Mouse (Mus musculus): ENCODE results near the gene Fis1.
A peak's percentile ranks its signal among the peaks of the same experiment; 100 is the strongest.

The Fis1 gene

DNA sequence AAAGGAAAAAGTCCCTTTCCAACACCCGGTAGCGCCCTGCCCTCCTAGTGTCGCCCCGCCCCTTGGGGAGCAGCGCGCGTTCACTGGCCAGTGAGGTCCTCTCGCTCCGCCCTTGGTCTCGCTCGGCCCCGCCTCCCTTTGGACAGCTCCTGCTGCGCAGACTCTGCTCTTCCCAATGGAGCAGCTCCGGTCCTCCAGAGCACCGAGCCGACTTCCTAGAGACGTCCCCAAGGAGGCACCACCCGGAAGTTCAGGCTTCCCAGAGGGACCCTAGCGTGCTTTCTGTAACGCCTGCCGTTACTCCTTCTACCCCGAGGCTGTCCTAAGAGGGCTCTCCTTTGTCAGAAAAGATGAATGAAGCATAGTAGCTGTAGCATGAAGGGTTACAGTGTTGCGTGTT lies at the start of gene Fis1:
Gene Fis1 (plus strand): TSS at position 261 of the 400 bp plus-strand sequence.
- DNase-seq (ENCODE audit: low read depth, low spot score), result peak; percentile 74
- no peaks in the 10 kb centered on the region for H3K36me3 ChIP-seq (ENCODE audit: control insufficient read depth, insufficient read depth, low read length, poor library complexity, severe bottlenecking)
- no peaks in the 10 kb centered on the region for H3K27me3 ChIP-seq (ENCODE audit: control insufficient read depth, insufficient read depth, low read length, poor library complexity, severe bottlenecking)

DNA sequence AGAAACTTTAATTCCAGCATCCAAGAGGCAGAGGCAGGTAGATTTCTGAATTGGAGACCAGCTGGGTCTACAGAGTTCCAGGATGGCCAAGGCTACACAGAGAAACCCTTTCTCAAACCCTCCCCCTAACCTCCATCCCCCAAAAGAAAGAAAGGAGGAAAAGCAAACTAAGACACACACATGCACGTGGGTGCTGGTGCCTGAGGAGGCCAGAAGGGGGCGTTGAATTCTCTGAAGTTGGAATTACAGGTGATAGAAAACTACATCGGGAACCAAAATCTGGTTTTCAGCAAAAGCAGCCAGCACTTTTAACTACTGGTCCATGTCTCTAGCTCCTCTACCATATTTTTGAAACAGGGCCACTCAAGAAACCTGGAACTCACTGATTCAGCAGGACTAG lies 48.5 kb upstream of the Fis1 start:
- H3K27me3 ChIP-seq (ENCODE audit: control insufficient read depth, insufficient read depth, low read length, poor library complexity, severe bottlenecking), result no peaks in the 10 kb centered on the region
- H3K36me3 ChIP-seq (ENCODE audit: control insufficient read depth, insufficient read depth, low read length, poor library complexity, severe bottlenecking), result no peaks in the 10 kb centered on the region
- DNase-seq (ENCODE audit: low read depth, low spot score), result no peak

DNA sequence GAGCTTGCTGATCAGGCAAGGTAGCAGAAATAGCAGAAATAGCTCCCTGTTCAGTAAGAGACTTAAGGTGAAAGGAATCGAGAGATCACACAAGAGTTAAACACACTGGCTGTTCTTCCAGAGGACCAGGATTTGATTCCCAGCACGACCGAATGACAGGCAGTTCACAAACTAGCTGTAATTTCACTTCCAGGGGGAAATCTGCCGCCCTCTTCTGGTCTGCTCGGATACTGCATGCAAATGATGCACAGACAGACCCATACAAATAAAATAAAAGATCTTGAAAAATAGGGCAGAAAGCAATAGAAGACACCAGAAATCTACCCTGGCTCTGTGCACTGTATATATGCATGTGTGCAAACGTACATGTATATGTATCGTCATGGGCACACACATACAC lies 47.4 kb upstream of the Fis1 start:
- Histone ChIP-seq H3K27me3 (ENCODE audit: control insufficient read depth, insufficient read depth, low read length, poor library complexity, severe bottlenecking) (no peaks in the 10 kb centered on the region), H3K36me3 (ENCODE audit: control insufficient read depth, insufficient read depth, low read length, poor library complexity, severe bottlenecking) (no peaks in the 10 kb centered on the region)
- peak; percentile 75 for DNase-seq (ENCODE audit: low read depth, low spot score)

DNA sequence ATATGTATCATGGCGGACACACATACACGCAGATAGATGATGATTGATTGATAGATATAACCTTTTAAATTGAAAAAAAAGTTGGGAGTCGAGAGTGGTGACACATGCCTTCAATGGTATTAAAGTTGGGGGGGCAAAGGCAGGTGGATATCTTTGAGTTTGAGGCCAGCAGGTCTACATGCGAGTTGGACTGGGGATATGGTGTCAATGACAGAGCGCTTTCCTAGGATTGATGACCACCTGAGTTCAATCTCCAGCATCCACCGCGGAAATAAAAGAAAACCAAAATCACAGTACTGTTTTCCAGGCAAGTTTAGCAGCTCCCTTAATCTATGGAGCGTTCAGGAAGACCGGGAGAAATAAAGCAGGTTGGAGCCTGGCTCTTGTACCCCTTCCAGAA lies 45.5 kb upstream of the Fis1 start:
- no peak for DNase-seq (ENCODE audit: low read depth, low spot score)
- H3K27me3 ChIP-seq (ENCODE audit: control insufficient read depth, insufficient read depth, low read length, poor library complexity, severe bottlenecking), result no peaks in the 10 kb centered on the region
- H3K36me3 ChIP-seq (ENCODE audit: control insufficient read depth, insufficient read depth, low read length, poor library complexity, severe bottlenecking), result no peaks in the 10 kb centered on the region

DNA sequence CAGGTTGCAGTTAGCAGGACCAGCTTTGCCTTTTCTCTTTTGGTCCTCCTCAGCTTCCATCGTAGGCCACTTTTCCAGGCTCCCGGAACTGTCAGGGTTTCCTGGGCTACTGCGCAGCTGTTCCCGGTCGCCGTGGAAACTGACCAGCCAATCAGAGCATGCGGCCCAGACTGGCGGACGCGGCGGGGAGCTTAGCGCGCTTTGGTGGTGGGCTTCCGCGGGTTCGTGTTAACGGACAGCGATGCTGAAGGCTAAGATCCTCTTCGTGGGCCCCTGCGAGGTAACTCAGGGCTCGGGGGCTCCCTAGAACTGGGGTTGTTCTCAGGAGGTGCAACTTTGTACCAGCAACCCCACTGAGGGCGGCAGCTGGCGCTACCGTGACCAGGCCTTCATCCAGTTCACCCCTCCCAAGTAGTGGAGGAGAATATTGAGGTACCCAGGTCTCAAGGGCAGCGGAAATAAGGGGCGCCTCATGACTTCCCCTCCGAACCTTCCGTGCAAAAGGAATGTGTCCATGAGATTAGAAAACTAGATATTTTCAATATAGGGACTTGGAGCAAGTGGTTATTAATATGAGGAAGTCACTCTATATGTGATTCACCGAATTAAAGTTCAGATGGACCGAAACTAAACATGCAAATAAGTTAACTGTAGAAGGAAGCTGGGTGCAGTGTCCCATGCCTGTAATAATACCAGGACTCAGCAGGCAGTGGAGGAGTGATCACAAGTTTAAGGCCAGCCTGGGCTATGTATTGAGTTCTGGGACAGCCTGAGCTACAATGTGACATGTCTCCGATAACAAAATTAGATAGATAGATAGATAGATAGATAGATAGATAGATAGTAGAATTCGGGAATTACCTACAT lies 44.9 kb upstream of the Fis1 start, which contains the start of gene Ift22:
Gene Ift22 (plus strand): TSS at position 160 of the 867 bp plus-strand sequence.
- DNase-seq (ENCODE audit: low read depth, low spot score), result peak; percentile 86

DNA sequence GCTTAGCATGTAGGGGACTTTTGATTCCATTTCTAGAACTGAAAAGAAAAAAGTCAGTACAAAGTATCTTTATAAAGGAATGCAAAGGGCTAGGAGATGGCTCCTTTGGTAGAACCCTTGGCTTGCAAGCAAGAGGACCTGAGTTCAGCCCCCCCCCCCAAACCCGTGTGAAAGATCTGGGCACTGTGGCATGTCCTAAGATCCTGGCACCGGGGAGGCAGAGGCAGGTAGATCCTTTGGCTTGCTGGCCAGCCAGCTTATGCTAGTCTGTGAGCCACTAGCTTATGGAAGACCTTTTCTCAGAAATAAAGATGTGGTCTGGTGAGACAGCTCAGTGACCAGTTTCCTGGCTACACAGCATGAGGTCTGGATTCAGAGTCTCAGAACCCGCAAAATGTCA lies 38.9 kb upstream of the Fis1 start:
- peaks cover 2% of the 10 kb centered on the region for H3K36me3 ChIP-seq (ENCODE audit: control insufficient read depth, insufficient read depth, low read length, poor library complexity, severe bottlenecking)
- no peaks in the 10 kb centered on the region for H3K27me3 ChIP-seq (ENCODE audit: control insufficient read depth, insufficient read depth, low read length, poor library complexity, severe bottlenecking)

More for the DNA sequence above, 44.9 kb upstream of the Fis1 start, which contains the start of gene Ift22:
- H3K27me3 ChIP-seq (ENCODE audit: control insufficient read depth, insufficient read depth, low read length, poor library complexity, severe bottlenecking), result no peaks in the 10 kb centered on the region
- H3K36me3 ChIP-seq (ENCODE audit: control insufficient read depth, insufficient read depth, low read length, poor library complexity, severe bottlenecking), result peaks cover 2% of the 10 kb centered on the region

DNA sequence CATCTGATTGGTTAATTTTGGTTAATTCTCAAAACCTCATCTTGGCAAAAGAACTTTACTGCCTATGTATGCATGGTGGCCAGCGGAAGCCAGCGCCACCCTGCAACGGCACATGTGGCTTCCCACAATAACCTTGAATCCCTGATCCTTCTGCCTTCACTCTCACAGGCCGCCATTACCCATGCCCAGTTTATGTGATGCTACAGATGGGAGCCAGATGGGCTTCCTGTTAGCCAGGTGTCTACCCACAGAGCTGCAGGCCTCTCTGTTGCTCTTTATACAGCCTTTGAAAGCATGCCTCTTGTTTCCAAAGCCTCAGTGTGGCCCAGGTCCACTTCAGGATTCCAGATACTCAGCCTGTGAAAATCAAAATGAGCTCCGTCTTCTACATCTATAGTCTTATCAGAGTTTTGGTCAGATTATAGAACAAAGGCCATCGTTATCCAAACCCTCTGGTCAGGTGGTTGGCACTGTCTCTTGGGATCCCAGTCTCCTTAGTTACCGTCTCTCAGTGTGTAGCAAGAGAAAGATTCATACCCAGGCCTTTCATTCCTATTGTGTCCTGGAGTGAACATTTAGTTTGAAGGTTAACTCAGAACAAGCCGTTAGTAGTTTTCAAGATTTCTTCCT lies 35.3 kb upstream of the Fis1 start:
- no peak for DNase-seq (ENCODE audit: low read depth, low spot score)
- Histone ChIP-seq H3K36me3 (ENCODE audit: control insufficient read depth, insufficient read depth, low read length, poor library complexity, severe bottlenecking) (peaks cover 2% of the 10 kb centered on the region), H3K27me3 (ENCODE audit: control insufficient read depth, insufficient read depth, low read length, poor library complexity, severe bottlenecking) (no peaks in the 10 kb centered on the region)

More for the DNA sequence above, 38.9 kb upstream of the Fis1 start:
- no peak for DNase-seq (ENCODE audit: low read depth, low spot score)

DNA sequence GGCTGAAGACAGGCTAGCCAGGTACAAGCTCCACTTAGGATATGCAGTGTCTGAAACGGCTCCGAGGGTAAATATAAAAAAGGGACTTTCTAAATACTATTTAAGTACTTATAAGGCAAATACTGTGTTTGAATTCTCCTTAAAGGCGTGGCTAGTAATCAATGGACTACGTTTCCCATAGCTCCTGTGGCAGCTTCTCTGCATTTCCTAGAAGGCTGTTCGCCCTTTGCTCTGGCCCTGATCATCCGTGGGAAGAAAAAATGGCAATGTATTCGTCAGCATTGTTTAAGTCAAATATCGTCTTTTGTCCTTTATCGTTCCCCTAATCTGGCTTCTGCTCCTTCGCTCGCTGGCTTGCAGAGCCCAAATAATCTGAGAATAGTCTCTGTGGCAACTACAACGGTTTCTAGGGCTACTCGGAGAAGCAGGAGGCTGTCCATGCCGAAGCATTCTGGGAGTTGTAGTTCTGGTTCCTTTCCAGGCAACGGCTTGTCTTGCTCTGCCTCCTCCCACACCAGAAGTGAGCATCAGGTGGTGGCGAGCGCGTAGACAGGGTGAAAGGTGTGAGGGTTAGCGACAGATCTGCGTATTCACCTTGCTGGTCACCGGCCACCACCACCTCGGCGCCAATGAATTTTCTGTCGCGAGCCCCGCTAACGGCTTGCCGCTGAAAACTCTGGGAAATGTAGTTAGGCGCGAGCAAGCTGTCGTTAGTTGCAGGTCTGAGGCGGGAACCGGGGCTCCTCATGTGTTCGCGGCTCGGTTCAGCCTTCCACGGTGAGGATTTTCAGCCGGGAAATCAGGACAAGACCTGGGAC lies 34.2 kb upstream of the Fis1 start:
- DNase-seq (ENCODE audit: low read depth, low spot score), result peak; percentile 88
- Histone ChIP-seq H3K36me3 (ENCODE audit: control insufficient read depth, insufficient read depth, low read length, poor library complexity, severe bottlenecking) (no peaks in the 10 kb centered on the region), H3K27me3 (ENCODE audit: control insufficient read depth, insufficient read depth, low read length, poor library complexity, severe bottlenecking) (no peaks in the 10 kb centered on the region)

DNA sequence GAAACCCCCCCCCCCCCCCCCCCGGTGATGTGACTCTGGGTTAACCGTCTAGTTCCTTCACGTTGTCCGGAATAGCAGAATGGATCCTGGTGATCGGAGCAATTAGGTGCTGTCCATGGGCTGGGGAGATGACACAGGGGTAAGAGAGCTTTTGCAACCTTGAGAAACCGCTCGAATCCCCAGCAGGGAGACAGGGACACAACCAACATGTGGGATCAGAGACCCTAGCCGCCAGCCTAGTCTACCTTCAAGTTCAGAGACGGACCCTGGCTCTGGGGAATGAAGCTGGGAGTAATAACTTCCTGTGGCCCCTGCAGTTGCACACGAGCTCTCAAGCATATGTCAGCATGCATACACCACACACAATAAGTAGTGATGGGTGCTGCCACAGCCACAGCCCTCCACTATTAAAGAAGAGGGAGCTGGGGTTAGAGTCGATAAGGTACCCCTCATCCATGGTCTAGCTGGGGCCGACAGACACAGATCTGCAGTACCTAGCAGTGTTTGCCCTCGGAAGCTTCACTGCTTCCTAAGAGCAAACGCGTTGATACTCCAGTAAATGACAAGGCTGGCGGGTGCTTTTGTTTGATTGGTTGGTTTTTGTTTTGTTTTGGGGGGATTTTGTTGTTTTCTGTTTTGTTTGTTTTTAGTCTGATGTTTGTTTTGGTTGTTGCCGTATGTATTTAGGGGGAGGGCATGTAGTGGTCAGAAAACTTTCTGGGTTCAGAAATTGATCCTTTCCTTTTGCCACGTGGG lies 33.4 kb upstream of the Fis1 start:
- H3K27me3 ChIP-seq (ENCODE audit: control insufficient read depth, insufficient read depth, low read length, poor library complexity, severe bottlenecking), result no peaks in the 10 kb centered on the region
- no peaks in the 10 kb centered on the region for H3K36me3 ChIP-seq (ENCODE audit: control insufficient read depth, insufficient read depth, low read length, poor library complexity, severe bottlenecking)
- peak; percentile 9 for DNase-seq (ENCODE audit: low read depth, low spot score)

DNA sequence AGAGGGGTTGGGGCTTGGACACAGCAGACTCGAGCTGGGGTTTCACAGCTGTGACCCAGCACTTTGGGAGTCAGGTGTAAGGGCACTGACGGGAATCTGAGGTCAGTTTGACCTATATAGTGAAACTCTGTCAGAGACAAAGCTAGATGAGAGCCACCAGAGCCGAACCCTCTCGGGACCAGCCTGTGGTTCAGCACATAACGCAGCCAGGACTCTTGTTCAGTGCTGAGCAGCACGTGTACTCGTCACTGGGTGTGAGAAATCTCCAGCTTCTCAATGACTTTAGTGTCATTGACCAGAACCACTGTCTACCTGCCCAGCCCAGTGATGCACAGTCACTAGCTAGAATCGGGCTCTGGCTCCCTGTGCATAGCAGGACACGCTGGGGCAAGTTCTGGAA lies 30.2 kb upstream of the Fis1 start:
- no peaks in the 10 kb centered on the region for H3K36me3 ChIP-seq (ENCODE audit: control insufficient read depth, insufficient read depth, low read length, poor library complexity, severe bottlenecking)

DNA sequence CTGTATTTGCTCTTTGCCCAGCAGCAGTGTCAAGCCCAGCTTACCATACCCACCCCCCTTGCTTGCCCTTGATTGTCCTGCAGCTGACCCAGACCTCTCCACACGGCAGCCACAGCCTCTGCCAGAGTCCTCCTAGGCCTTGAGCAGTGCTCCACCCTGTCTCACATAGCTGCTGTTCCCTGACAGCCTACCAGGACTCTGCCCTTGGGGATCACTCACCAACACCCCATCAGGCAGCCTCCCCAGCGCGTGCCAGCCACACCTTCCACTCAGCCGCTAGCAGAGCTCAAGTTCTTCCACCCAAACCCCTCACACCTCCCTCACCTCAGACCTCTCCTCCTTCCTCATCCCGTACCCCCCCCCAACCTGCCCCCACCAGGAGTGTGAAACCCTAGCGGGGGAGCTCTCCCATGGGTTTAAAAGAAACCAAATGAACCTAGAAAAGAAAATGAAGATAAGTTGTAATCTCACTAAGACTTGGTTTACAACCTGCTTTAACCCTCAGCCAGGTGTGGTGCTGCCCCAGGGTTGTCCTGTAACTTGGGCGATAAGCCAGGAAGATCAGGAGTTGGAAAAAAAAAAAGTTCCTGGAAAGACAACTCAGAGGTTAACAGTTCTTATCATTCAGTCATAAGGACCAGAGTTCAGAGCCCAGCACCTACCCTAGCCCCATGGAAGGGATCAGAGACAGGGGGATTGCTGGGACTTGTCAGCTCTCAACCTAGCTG lies 29.2 kb upstream of the Fis1 start:
- no peaks in the 10 kb centered on the region for H3K36me3 ChIP-seq (ENCODE audit: control insufficient read depth, insufficient read depth, low read length, poor library complexity, severe bottlenecking)
- H3K27me3 ChIP-seq (ENCODE audit: control insufficient read depth, insufficient read depth, low read length, poor library complexity, severe bottlenecking), result no peaks in the 10 kb centered on the region
- no peak for DNase-seq (ENCODE audit: low read depth, low spot score)

More for the DNA sequence above, 30.2 kb upstream of the Fis1 start:
- no peak for DNase-seq (ENCODE audit: low read depth, low spot score)
- no peaks in the 10 kb centered on the region for H3K27me3 ChIP-seq (ENCODE audit: control insufficient read depth, insufficient read depth, low read length, poor library complexity, severe bottlenecking)

DNA sequence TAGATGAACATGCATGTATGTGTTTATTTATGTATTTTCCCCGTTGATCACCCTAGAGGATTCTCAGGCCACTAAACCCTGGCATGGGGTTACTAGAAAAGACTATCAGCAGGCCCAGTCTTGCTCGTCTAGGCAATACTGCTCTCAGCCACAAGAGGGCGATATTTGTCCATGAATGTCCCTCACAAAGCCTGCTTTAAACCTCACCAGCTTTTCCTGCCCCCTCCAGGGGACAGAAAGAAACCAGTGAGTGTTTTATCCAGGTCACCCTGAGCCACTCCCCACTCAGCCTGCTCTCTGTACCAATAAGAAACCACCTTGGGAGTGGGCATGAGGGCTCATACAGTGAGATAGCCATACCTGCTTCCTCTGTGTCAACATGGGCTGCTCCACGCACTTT lies 24.0 kb upstream of the Fis1 start:
- Histone ChIP-seq H3K27me3 (ENCODE audit: control insufficient read depth, insufficient read depth, low read length, poor library complexity, severe bottlenecking) (no peaks in the 10 kb centered on the region), H3K36me3 (ENCODE audit: control insufficient read depth, insufficient read depth, low read length, poor library complexity, severe bottlenecking) (no peaks in the 10 kb centered on the region)
- peak; percentile 90 for DNase-seq (ENCODE audit: low read depth, low spot score)

DNA sequence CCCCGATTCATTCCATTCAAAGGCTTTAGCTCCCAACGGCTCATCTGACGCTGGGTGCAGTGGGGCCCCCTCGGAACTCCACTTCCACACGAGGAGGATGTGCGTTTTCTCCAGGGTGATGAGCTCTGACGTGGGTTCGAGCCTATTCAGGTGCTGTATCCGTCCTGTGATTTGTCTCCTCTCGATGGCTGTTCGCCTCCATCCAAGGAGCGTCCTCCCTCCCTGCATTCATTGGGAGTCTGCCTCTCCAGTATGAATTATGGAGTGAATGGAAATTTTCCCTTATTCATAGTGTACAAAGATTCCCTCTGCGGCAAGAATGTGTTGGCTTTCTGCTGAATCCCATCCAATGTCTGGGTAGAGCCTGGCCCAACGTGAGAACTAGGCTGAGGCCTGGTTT lies 21.2 kb upstream of the Fis1 start:
- H3K36me3 ChIP-seq (ENCODE audit: control insufficient read depth, insufficient read depth, low read length, poor library complexity, severe bottlenecking), result no peaks in the 10 kb centered on the region
- no peak for DNase-seq (ENCODE audit: low read depth, low spot score)
- no peaks in the 10 kb centered on the region for H3K27me3 ChIP-seq (ENCODE audit: control insufficient read depth, insufficient read depth, low read length, poor library complexity, severe bottlenecking)

DNA sequence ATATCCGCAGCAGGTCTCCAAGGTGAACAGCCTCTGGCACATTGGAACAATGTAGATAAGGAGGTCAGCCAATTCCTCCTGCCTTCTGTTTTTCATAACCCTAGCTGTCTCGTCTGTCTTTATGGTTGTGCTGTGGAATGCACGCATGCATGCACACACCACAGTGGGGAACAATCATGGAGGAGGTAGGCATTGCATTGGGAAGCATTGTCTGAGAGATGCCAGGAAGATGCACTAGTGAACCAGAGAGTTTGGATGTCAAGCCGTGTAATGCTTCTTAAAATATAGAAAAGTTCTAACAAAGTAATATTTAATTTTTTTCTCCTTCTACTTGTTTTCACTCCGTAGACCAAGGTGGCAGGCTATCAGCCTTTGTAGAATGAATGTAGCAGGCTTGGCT lies 20.1 kb upstream of the Fis1 start:
- H3K27me3 ChIP-seq (ENCODE audit: control insufficient read depth, insufficient read depth, low read length, poor library complexity, severe bottlenecking), result no peaks in the 10 kb centered on the region
- peak; percentile 17 for DNase-seq (ENCODE audit: low read depth, low spot score)
- no peaks in the 10 kb centered on the region for H3K36me3 ChIP-seq (ENCODE audit: control insufficient read depth, insufficient read depth, low read length, poor library complexity, severe bottlenecking)
